Mouse (Mus musculus): ENCODE data around the gene Zfp467. TPM values are rescaled to one million over a fixed set of nuclear protein-coding genes. Genes with fewer than 3 reads are reported as not detected.
A peak's percentile ranks its signal among the peaks of the same experiment; 100 is the strongest.

Gene Zfp467
- total and polyA plus RNA-seq, 2 experiments from 2014 or later: 27.5 to 39.4 TPM

- no peaks in the 10 kb centered on the region for H3K36me3 ChIP-seq (ENCODE audit: insufficient read depth, low read length)
- H3K4me2 ChIP-seq (ENCODE audit: low read depth, low read length): no peak overlapping the region
- H3K4me3 ChIP-seq (ENCODE audit: low read length): no peak overlapping the region
- H3K4me1 ChIP-seq (ENCODE audit: insufficient read depth, low read length): peaks cover 2% of the 10 kb centered on the region
- H3K27me3 ChIP-seq (ENCODE audit: insufficient read depth, low read length): no peaks in the 10 kb centered on the region
- TF ChIP-seq CTCF (IDR thresholded peaks at IDR 0.05; ENCODE audit: low read depth): no peak
- DNase-seq (ENCODE audit: low spot score) (no peak), ATAC-seq (no peak)
- no peak overlapping the region for H3K27ac ChIP-seq
- H3K9me3 ChIP-seq (ENCODE audit: low read length): no peaks in the 10 kb centered on the region
- no peak overlapping the region for H3K9ac ChIP-seq (replicated peaks; ENCODE audit: low read length)
- 78% methylated on average over 7 of the region's 7 CpGs for WGBS
Measured at GRCm38 (mm10) chr6:48448527-48448926, 2.9 kb upstream of the Zfp467 start.

DNA sequence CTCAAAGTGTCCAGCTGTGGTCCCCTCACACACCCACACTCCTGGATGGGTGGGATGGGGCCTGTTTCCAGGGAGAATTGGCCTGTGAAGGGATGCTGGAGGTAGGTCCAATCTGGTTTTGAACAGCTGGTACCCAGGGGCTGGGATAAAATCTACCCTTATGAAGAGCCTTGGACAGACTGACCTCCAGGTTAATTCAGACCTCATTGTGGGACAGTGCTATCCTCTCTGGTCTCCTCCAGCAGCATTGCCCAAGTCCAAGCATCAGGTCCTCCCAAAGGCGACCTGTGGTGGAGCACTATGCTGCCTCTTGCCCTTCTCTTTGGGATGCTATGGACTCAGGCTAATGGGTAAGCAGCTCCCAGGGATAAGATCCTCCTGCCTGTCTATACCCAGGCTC is 2.3 kb upstream of the Zfp467 start, which contains the start of gene Sspo:
TSS of gene Sspo (plus strand) at position 301 of the 400 bp plus-strand sequence.
- ATAC-seq (no peak), DNase-seq (ENCODE audit: low spot score) (no peak)
- no peaks in the 10 kb centered on the region for H3K36me3 ChIP-seq (ENCODE audit: insufficient read depth, low read length)
- 87% methylated on average over 1 of the region's 1 CpGs for WGBS
- no peak within 1 kb of the TSS for H3K27ac ChIP-seq
- H3K4me1 ChIP-seq (ENCODE audit: insufficient read depth, low read length): peaks cover 5% of the 10 kb centered on the region
- H3K4me2 ChIP-seq (ENCODE audit: low read depth, low read length): no peak within 1 kb of the TSS
- no peaks in the 10 kb centered on the region for H3K27me3 ChIP-seq (ENCODE audit: insufficient read depth, low read length)
- no peak within 1 kb of the TSS for H3K4me3 ChIP-seq (ENCODE audit: low read length)
- no peaks in the 10 kb centered on the region for H3K9me3 ChIP-seq (ENCODE audit: low read length)
- no peak within 1 kb of the TSS for H3K9ac ChIP-seq (replicated peaks; ENCODE audit: low read length)
- no peak for TF ChIP-seq CTCF (IDR thresholded peaks at IDR 0.05; ENCODE audit: low read depth)

GRCm38 (mm10) chr6:48446896-48447295 is 1.3 kb upstream of the Zfp467 start:
- Histone ChIP-seq H3K36me3 (ENCODE audit: insufficient read depth, low read length) (peaks cover under 1% of the 10 kb centered on the region; the same call in 1 of the 2 replicates), H3K4me3 (ENCODE audit: low read length) (no peak overlapping the region), H3K9ac (replicated peaks; ENCODE audit: low read length) (no peak overlapping the region), H3K4me2 (ENCODE audit: low read depth, low read length) (no peak overlapping the region), H3K27ac (0 out of 2 replicates have a peak overlapping the region, but pooled peaks have one; percentile 90), H3K4me1 (ENCODE audit: insufficient read depth, low read length) (peaks cover 5% of the 10 kb centered on the region), H3K27me3 (ENCODE audit: insufficient read depth, low read length) (no peaks in the 10 kb centered on the region), H3K9me3 (ENCODE audit: low read length) (no peaks in the 10 kb centered on the region)
- WGBS: 63% methylated on average over 3 of the region's 3 CpGs
- no peak for TF ChIP-seq CTCF (IDR thresholded peaks at IDR 0.05; ENCODE audit: low read depth)
- ATAC-seq (no peak), DNase-seq (ENCODE audit: low spot score) (no peak)

- H3K4me2 ChIP-seq (ENCODE audit: low read depth, low read length): peak overlapping the region; percentile 91
- no peaks in the 10 kb centered on the region for H3K27me3 ChIP-seq (ENCODE audit: insufficient read depth, low read length)
- no peak for TF ChIP-seq CTCF (IDR thresholded peaks at IDR 0.05; ENCODE audit: low read depth)
- no peaks in the 10 kb centered on the region for H3K9me3 ChIP-seq (ENCODE audit: low read length)
- H3K4me1 ChIP-seq (ENCODE audit: insufficient read depth, low read length): peaks cover 5% of the 10 kb centered on the region
- DNase-seq (ENCODE audit: low spot score): no peak
- H3K4me3 ChIP-seq (ENCODE audit: low read length): peak overlapping the region; percentile 81
- peak overlapping the region; percentile 78; the same call in 1 of the 2 replicates for H3K9ac ChIP-seq (replicated peaks; ENCODE audit: low read length)
- peak overlapping the region; percentile 90; the same call in 1 of the 2 replicates for H3K27ac ChIP-seq
- ATAC-seq: no peak
- WGBS: 36% methylated on average over 3 of the region's 3 CpGs
- H3K36me3 ChIP-seq (ENCODE audit: insufficient read depth, low read length): peaks cover 7% of the 10 kb centered on the region
Measured at GRCm38 (mm10) chr6:48446256-48446655, 631 bp upstream of the Zfp467 start.

GRCm38 (mm10) chr6:48444310-48445180 is 1.1 kb downstream of the Zfp467 start:
- under 1% methylated on average over 29 of the region's 34 CpGs for WGBS
- Histone ChIP-seq H3K4me1 (ENCODE audit: insufficient read depth, low read length) (peaks cover 5% of the 10 kb centered on the region), H3K4me2 (ENCODE audit: low read depth, low read length) (peak overlapping the region; percentile 91), H3K4me3 (ENCODE audit: low read length) (peak overlapping the region; percentile 81), H3K27ac (peak overlapping the region; percentile 90), H3K9me3 (ENCODE audit: low read length) (no peaks in the 10 kb centered on the region), H3K27me3 (ENCODE audit: insufficient read depth, low read length) (no peaks in the 10 kb centered on the region), H3K36me3 (ENCODE audit: insufficient read depth, low read length) (peaks cover 10% of the 10 kb centered on the region), H3K9ac (replicated peaks; ENCODE audit: low read length) (peak overlapping the region; percentile 78)
- ATAC-seq (peak; percentile 72), DNase-seq (ENCODE audit: low spot score) (peak; percentile 89)
- TF ChIP-seq CTCF (IDR thresholded peaks at IDR 0.05; ENCODE audit: low read depth): no peak

DNA sequence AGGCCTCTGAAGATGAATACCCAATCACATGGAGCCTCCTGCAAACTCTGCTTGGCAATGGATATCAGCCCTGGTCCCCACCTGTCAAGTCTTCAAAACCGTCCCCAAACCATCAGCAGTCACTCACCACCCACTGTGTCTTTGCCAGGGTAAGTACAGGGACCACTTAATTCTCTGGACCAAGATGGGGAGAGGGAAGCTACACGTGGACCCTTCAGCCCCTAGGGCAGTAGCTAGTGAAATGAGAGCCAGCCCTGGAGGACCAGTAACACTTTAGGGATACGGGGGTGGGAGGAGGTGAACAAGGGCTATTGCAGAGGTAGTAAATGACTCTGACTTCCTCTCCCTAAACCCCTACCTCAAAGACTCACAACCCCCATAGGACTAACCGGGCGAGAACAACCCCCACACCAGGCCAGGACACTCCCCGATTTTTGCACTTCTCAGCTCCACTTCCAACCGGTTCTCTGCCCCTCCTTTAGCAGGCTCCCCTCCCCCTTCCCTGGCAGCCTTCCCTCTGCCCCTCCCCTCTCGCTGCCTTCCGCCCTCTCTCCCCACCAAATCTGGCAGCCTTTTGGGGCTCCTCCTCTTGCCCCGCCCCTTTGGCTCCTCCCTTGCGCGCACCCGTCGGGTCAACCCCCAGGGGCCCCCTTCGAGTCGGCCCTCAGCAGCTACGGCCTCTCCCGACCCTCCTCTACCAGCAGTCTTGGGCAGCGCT is 1.9 kb downstream of the Zfp467 start:
- TF ChIP-seq CTCF (IDR thresholded peaks at IDR 0.05; ENCODE audit: low read depth): no peak
- ATAC-seq (peak; percentile 87), DNase-seq (ENCODE audit: low spot score) (peak; percentile 96)
- peak overlapping the region; percentile 91 for H3K4me2 ChIP-seq (ENCODE audit: low read depth, low read length)
- H3K4me1 ChIP-seq (ENCODE audit: insufficient read depth, low read length): peaks cover 5% of the 10 kb centered on the region
- no peaks in the 10 kb centered on the region for H3K27me3 ChIP-seq (ENCODE audit: insufficient read depth, low read length)
- no peaks in the 10 kb centered on the region for H3K9me3 ChIP-seq (ENCODE audit: low read length)
- H3K9ac ChIP-seq (replicated peaks; ENCODE audit: low read length): peak overlapping the region; percentile 78
- H3K36me3 ChIP-seq (ENCODE audit: insufficient read depth, low read length): peaks cover 10% of the 10 kb centered on the region
- H3K27ac ChIP-seq: peak overlapping the region; percentile 90
- WGBS: 3% methylated on average over 17 of the region's 19 CpGs
- H3K4me3 ChIP-seq (ENCODE audit: low read length): peak overlapping the region; percentile 81
